In the genomic region with DNA sequence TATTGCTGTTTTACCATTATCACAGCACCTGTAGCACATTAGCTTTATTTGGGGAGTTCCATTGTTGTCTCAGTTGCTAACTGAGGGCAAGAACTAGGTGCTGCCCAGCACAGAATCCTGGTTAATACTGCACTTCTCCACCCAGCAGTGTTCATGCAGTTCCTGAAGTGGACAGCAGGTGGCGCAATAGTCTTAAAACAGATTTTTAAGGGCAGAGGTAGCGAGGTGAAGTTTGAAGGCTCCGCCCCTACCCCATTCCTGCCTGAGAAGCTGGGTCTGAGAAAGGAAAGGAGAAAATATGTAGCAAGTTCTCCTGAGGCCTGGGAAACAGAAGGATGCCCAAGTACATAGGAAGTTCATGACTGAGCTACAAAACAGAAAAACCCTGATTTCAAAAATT, we compare ENCODE assay signal across 8 mouse cellular contexts. TPM values are rescaled to one million over a fixed set of nuclear protein-coding genes. Genes with fewer than 3 reads are reported as not detected.
DNase-seq lines count a peak whose midpoint lies in the region; ATAC-seq lines count a peak whose summit lies in the region.

No protein-coding gene starts in this region.

- DNase-seq in left cerebral cortex, adult 18-20 months (ENCODE audit: low spot score in 2 of 2), result peak; percentile 80 to 95
- no peak for DNase-seq in left cerebral cortex, adult 11 months (ENCODE audit: low spot score)
- peak; percentile 89 to 91 for DNase-seq in cerebellum, adult 18-20 months
- DNase-seq in forelimb bud, embryonic 11.5 days (ENCODE audit: low read depth, low spot score), result peak; percentile 88
- peak; percentile 85 for DNase-seq in hindlimb bud, embryonic 11.5 days (ENCODE audit: extremely low spot score, low read depth, low spot score)
- peak; percentile 89 for DNase-seq in left cerebral cortex, postnatal 4 days
- DNase-seq in spleen, postnatal 4 days (ENCODE audit: low spot score in 2 of 2), result peak; percentile 80 to 93

- intact Hi-C loops in left cerebral cortex, postnatal 4 days (cut with DNase I), result loop anchor here (5.0 kb wide), 1 partner anchor 70 kb away; no protein-coding TSS in a partner anchor

- 0 out of 2 replicates have a peak, but pooled peaks have one; percentile 33 for ATAC-seq in monocyte, adult 5-6 weeks (replicated peaks; ENCODE audit: insufficient number of reproducible peaks, low FRiP score, low TSS enrichment, poor library complexity, severe bottlenecking)

RNA-seq across cellular contexts. Expression of gene Dgkz, which starts 11.9 kb away (rescaled TPM):
- 100 to 1,000 TPM; 491 to 526 TPM for total RNA-seq in left cerebral cortex, adult 18-20 months (2021)
- 100 to 1,000 TPM; 134 to 158 TPM for total RNA-seq in left cerebral cortex, postnatal 4 days (2021)
- 83.0 to 148 TPM (median 110 TPM) in 3 replicates for total RNA-seq in monocyte, adult 5-6 weeks (2017)

RNA-seq across cellular contexts. Expression of gene Creb3l1, which starts 36.8 kb away (rescaled TPM):
- 1 to 10 TPM; 2.3 to 2.6 TPM for total RNA-seq in left cerebral cortex, adult 18-20 months (2021)
- total RNA-seq in left cerebral cortex, postnatal 4 days (2021), result 10 to 100 TPM; 10.3 to 12.4 TPM
- 0.78 TPM in 1 of 3 replicates, not detected in the others for total RNA-seq in monocyte, adult 5-6 weeks (2017)

RNA-seq across cellular contexts. Expression of gene Gm9821, which starts 42.0 kb away (rescaled TPM):
- total RNA-seq in left cerebral cortex, adult 18-20 months (2021), result not detected
- not detected for total RNA-seq in left cerebral cortex, postnatal 4 days (2021)
- 0.29 to 0.97 TPM (median 0.32 TPM) in 3 replicates for total RNA-seq in monocyte, adult 5-6 weeks (2017)

RNA-seq across cellular contexts. Expression of gene Mdk, which starts 55.4 kb away (rescaled TPM):
- 10 to 100 TPM; 19.0 to 23.8 TPM for total RNA-seq in left cerebral cortex, adult 18-20 months (2021)
- total RNA-seq in left cerebral cortex, postnatal 4 days (2021), result 10 to 100 TPM; 40.6 to 45.4 TPM
- 10.2 TPM in 1 of 3 replicates, not detected in the others for total RNA-seq in monocyte, adult 5-6 weeks (2017)
